Mouse (Mus musculus) embryo, embryonic 10 days (tissue): ENCODE measurements at regions not wholly inside any gene's neighbourhood (a gene's known extent, or its start where the extent isn't known, plus 50 kb on each side); places are given as distances from the start of the nearest gene placed in this dataset.

Experiments used
- DNase-seq: peaks from one replicate; pipeline ENCODE4 v3.0.0-alpha.2; 2015; ENCODE audit warnings: low spot score

DNA sequence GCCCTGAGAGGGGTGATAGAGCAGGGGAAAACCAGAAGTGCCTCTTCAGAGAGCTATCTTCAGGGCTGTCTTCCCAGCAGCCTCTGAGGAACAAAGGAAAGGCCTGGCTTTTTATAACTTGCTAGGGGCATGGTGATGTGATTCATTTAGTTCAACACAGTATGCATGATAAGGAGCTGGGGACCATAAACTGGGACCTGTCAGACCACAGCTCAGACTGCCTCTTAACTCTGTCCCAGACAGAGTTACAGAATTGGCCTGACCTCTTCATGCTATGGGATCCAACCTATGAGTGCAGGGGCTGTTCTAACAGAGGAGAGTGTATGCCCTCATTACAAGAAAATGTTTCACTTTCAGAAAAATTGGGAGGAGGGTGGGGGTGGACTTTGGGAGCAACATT is 59.3 kb upstream of the Il12b start:
- no peak for DNase-seq

DNA sequence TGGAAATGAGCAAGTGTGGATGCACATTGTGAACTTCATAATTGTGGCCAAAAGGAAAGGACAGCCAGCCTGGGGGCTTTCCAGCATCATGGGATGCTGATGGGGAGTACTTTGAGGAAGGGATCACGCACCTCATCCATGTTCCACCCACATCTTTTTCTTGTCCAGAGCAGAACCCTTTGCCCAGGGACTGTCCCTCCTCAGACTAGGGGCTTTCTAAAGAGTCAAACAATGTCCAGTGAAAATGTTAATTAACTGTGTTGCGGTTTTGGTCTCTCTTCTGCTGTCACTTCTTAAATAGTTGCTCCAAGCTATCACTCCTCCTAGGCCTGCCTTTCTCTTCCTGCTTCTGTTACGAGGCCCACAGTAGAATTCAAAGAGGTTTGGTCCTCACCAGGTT is 51.6 kb upstream of the Il12b start:
- DNase-seq, result no peak

DNA sequence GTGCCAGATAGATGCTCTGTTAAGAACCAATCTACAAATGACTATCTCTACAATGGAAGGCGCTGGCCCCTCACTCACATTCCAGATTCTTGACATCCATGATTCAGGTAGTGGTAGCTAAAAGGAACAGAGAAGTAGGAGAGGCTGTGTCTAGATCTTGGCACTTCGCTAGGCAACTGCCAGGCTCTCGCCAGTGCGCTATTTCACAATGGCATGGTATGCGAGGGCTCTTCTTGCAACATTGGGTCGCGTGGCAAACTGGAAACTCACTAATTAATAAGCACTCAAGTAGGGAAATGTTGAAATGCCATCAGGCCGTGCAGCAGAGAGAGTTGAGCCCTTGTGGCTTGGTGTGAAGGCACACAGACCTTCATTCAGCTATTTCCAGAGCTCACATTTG is 50.3 kb upstream of the Il12b start:
- no peak for DNase-seq
